Mouse (Mus musculus): ENCODE results near the gene Pde8a. TPM values are rescaled to one million over a fixed set of nuclear protein-coding genes. Genes with fewer than 3 reads are reported as not detected.

Pde8a gene
- polyA plus RNA-seq, 1 experiment from 2014 or later, result 2.3 TPM

GRCm38 (mm10) chr7:81344544-81345446 lies 131.4 kb downstream of the Pde8a start, which contains the start of gene Rps17:
Rps17 (minus strand) TSS chr7:81345254.
- H3K9ac ChIP-seq, result peak within 1 kb of the TSS; percentile 96
- H3K4me2 ChIP-seq, result peak within 1 kb of the TSS; percentile 87
- H3K4me3 ChIP-seq, result peak within 1 kb of the TSS; percentile 92
- H3K36me3 ChIP-seq (replicated peaks), result peaks cover 17% of the 10 kb centered on the region; the same call in 1 of the 2 replicates
- peaks cover 29% of the 10 kb centered on the region for H3K4me1 ChIP-seq
- peak; percentile 92 for ATAC-seq (replicated peaks)
- H3K9me3 ChIP-seq, result no peaks in the 10 kb centered on the region
- peak within 1 kb of the TSS; percentile 86 for H3K27ac ChIP-seq
- under 1% methylated on average over 84 of the region's 85 CpGs for WGBS
- no peaks in the 10 kb centered on the region for H3K27me3 ChIP-seq (replicated peaks)

- Histone ChIP-seq H3K27ac (peak overlapping the region; percentile 24), H3K9ac (peak overlapping the region; percentile 41), H3K27me3 (replicated peaks) (no peaks in the 10 kb centered on the region), H3K36me3 (replicated peaks) (peaks cover 9% of the 10 kb centered on the region; the same call in 1 of the 2 replicates), H3K4me3 (peak overlapping the region; percentile 92), H3K4me2 (peak overlapping the region; percentile 45), H3K9me3 (no peaks in the 10 kb centered on the region), H3K4me1 (peaks cover 29% of the 10 kb centered on the region)
- 0 out of 2 replicates have a peak, but pooled peaks have one; percentile 10 for ATAC-seq (replicated peaks)
- WGBS, result 62% methylated on average over 15 of the region's 15 CpGs
Measured at GRCm38 (mm10) chr7:81345447-81346170, 132.2 kb downstream of the Pde8a start.

DNA sequence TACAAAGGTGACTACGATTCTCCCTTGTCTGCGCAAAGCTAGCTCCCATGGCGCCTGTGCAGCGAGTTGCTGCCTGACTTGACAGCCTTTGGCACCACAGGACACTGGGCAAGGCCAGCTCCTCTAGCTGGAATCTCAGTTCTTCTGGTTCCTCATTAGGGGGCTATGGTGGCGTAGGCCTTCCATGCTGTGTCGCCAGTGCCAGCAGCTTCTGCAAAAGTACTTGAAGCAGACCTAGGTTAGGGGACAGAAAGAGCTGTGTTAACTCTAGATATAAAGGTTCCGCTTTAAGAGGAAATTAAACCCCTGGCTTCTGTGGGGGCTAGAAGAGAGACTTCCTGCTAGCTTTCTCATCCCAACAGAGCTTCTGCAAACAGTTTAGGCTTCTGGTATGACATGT lies 134.8 kb downstream of the Pde8a start:
- Histone ChIP-seq H3K27me3 (replicated peaks) (no peaks in the 10 kb centered on the region), H3K9ac (no peak overlapping the region), H3K4me1 (peaks cover 13% of the 10 kb centered on the region), H3K36me3 (replicated peaks) (peaks cover 1% of the 10 kb centered on the region; the same call in 1 of the 2 replicates), H3K4me3 (no peak overlapping the region), H3K4me2 (no peak overlapping the region), H3K27ac (no peak overlapping the region), H3K9me3 (no peaks in the 10 kb centered on the region)
- whole genome bisulfite sequencing, result 61% methylated on average over 7 of the region's 7 CpGs
- ATAC-seq (replicated peaks), result no peak

GRCm38 (mm10) chr7:81351826-81352225 lies 138.4 kb downstream of the Pde8a start:
- 84% methylated on average over 4 of the region's 4 CpGs for WGBS
- H3K27ac ChIP-seq, result no peak overlapping the region
- H3K4me2 ChIP-seq, result no peak overlapping the region
- no peaks in the 10 kb centered on the region for H3K4me1 ChIP-seq
- no peak overlapping the region for H3K9ac ChIP-seq
- no peaks in the 10 kb centered on the region for H3K27me3 ChIP-seq (replicated peaks)
- H3K36me3 ChIP-seq (replicated peaks), result no peaks in the 10 kb centered on the region
- no peaks in the 10 kb centered on the region for H3K9me3 ChIP-seq
- ATAC-seq (replicated peaks), result no peak
- H3K4me3 ChIP-seq, result no peak overlapping the region

GRCm38 (mm10) chr7:81355746-81356145 lies 142.3 kb downstream of the Pde8a start:
- Histone ChIP-seq H3K4me3 (no peak overlapping the region), H3K36me3 (replicated peaks) (no peaks in the 10 kb centered on the region), H3K9ac (no peak overlapping the region), H3K27me3 (replicated peaks) (no peaks in the 10 kb centered on the region), H3K4me1 (no peaks in the 10 kb centered on the region), H3K27ac (no peak overlapping the region), H3K4me2 (no peak overlapping the region), H3K9me3 (no peaks in the 10 kb centered on the region)
- ATAC-seq (replicated peaks), result no peak
- 84% methylated on average over 7 of the region's 7 CpGs for WGBS

DNA sequence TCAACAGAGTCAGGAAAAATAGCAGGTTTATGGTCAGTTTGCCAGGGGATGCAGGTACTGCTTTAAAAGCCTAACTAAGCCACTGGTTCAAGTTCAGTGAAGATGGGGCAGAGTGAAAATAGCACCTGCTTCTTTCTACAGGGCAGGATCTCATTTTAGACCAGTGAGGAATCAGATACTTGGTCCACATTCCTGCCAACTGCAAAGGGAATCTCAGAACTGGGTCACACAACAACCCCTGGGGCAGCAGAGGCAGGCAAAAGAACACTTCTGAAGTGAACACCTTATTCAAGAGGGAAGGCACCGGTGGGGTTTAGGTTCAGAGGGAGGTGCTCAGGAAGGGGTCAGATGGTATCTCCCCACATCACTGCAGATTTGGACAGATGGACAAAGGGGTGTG lies 143.0 kb downstream of the Pde8a start:
- H3K27me3 ChIP-seq (replicated peaks), result no peaks in the 10 kb centered on the region
- H3K9ac ChIP-seq, result no peak overlapping the region
- H3K4me1 ChIP-seq, result no peaks in the 10 kb centered on the region
- no peak overlapping the region for H3K4me3 ChIP-seq
- no peaks in the 10 kb centered on the region for H3K9me3 ChIP-seq
- H3K36me3 ChIP-seq (replicated peaks), result no peaks in the 10 kb centered on the region
- no peak overlapping the region for H3K4me2 ChIP-seq
- H3K27ac ChIP-seq, result no peak overlapping the region
- no peak for ATAC-seq (replicated peaks)
- 96% methylated on average over 1 of the region's 1 CpGs for WGBS

- no peak overlapping the region for H3K9ac ChIP-seq
- H3K4me3 ChIP-seq, result no peak overlapping the region
- no peak overlapping the region for H3K4me2 ChIP-seq
- H3K27me3 ChIP-seq (replicated peaks), result no peaks in the 10 kb centered on the region
- WGBS, result 85% methylated on average over 7 of the region's 7 CpGs
- ATAC-seq (replicated peaks), result no peak
- H3K9me3 ChIP-seq, result no peaks in the 10 kb centered on the region
- no peak overlapping the region for H3K27ac ChIP-seq
- no peaks in the 10 kb centered on the region for H3K4me1 ChIP-seq
- no peaks in the 10 kb centered on the region for H3K36me3 ChIP-seq (replicated peaks)
Measured at GRCm38 (mm10) chr7:81356975-81357374, 143.6 kb downstream of the Pde8a start.

DNA sequence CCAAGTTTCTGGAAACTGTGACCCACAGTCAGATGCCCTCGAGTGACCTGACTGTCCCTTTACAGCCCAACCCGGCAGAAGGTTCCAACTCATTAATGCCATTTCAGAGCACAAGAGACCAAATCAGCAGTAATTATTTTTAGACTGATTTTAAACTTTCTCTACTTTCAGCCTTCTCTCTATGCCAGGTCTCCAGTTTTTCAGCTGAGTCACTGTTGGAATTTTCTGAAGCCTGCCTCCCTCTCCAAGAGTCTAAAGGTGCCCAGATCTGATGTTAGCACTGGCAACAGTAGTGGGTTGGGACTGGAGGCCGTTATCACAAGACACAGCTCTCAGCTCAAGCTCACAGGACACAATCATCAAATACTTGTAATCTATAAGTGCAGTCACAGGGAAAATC lies 154.6 kb downstream of the Pde8a start:
- Histone ChIP-seq H3K4me2 (no peak overlapping the region), H3K9ac (no peak overlapping the region), H3K4me3 (no peak overlapping the region), H3K27me3 (replicated peaks) (no peaks in the 10 kb centered on the region), H3K9me3 (no peaks in the 10 kb centered on the region), H3K4me1 (peaks cover 12% of the 10 kb centered on the region), H3K36me3 (replicated peaks) (no peaks in the 10 kb centered on the region), H3K27ac (no peak overlapping the region)
- 72% methylated on average over 3 of the region's 3 CpGs for WGBS
- no peak for ATAC-seq (replicated peaks)

GRCm38 (mm10) chr7:81369724-81370123 lies 156.3 kb downstream of the Pde8a start:
- WGBS, result 71% methylated on average over 3 of the region's 3 CpGs

DNA sequence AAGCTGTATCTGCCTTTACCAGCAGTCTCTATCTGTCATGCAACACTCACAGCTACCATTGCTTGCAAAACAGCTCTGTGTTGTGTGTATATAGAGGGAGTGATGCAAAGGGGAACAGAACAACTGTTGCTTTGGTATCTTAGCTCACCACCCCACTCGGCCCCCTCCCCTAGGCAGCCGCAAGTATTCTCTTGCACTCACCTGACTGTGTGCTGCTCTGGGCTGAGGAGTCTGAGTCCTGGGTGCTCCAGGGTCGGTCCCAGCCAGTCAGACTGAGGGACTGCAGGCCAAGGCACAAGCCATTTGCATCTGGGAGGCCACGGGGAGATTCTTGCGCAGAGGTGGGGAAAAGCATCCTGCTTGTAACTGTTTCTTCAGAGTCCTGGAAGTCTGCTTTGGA lies 158.4 kb downstream of the Pde8a start:
- Histone ChIP-seq H3K27me3 (replicated peaks) (no peaks in the 10 kb centered on the region), H3K9me3 (no peaks in the 10 kb centered on the region), H3K4me3 (peak overlapping the region; percentile 34), H3K4me2 (peak overlapping the region; percentile 71), H3K4me1 (peaks cover 12% of the 10 kb centered on the region), H3K36me3 (replicated peaks) (no peaks in the 10 kb centered on the region), H3K27ac (no peak overlapping the region), H3K9ac (peak overlapping the region; percentile 47; the same call in 1 of the 2 replicates)
- peak; percentile 79 for ATAC-seq (replicated peaks)
- WGBS, result 19% methylated on average over 5 of the region's 5 CpGs

More at GRCm38 (mm10) chr7:81369724-81370123, 156.3 kb downstream of the Pde8a start:
- H3K9me3 ChIP-seq, result no peaks in the 10 kb centered on the region
- no peak overlapping the region for H3K4me3 ChIP-seq
- H3K4me2 ChIP-seq, result no peak overlapping the region
- H3K27me3 ChIP-seq (replicated peaks), result no peaks in the 10 kb centered on the region
- H3K36me3 ChIP-seq (replicated peaks), result no peaks in the 10 kb centered on the region
- peaks cover 12% of the 10 kb centered on the region for H3K4me1 ChIP-seq
- H3K9ac ChIP-seq, result no peak overlapping the region
- no peak for ATAC-seq (replicated peaks)
- no peak overlapping the region for H3K27ac ChIP-seq

DNA sequence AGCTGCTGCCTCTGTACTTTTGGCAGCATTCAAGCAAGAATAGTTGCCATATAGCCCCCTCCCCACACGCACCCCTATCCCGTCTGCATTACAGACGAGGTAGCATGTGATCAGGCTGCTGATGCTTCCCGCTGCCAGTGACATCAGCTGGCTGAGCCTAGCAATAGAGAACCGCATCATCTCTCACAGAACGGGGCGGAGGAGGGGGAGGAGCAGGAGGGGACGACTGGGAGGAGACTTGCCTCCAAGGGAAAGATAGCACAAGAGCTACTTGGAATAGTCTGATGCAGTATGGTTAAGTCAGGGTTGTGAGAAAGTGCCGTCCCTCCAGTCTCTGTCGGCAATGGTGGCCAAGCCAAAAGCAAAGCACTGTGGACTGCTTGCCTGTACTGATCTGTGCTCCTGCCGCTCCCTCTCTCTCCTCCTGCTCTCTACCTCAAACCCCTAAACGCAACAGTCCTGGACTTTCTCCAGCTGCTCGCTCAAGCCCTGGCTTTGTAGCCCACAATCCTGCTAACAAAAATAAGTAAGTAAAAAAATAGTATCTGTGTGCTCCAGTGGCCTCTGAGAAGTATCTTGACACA lies 159.0 kb downstream of the Pde8a start:
- no peaks in the 10 kb centered on the region for H3K27me3 ChIP-seq (replicated peaks)
- 3% methylated on average over 13 of the region's 13 CpGs for WGBS
- H3K27ac ChIP-seq, result 0 out of 2 replicates have a peak overlapping the region, but pooled peaks have one; percentile 21
- no peaks in the 10 kb centered on the region for H3K36me3 ChIP-seq (replicated peaks)
- H3K9me3 ChIP-seq, result no peaks in the 10 kb centered on the region
- H3K4me3 ChIP-seq, result peak overlapping the region; percentile 34
- H3K9ac ChIP-seq, result peak overlapping the region; percentile 47
- peak overlapping the region; percentile 71 for H3K4me2 ChIP-seq
- H3K4me1 ChIP-seq, result peaks cover 12% of the 10 kb centered on the region
- peak; percentile 98 for ATAC-seq (replicated peaks)

- Histone ChIP-seq H3K36me3 (replicated peaks) (no peaks in the 10 kb centered on the region), H3K4me2 (no peak overlapping the region), H3K9me3 (no peaks in the 10 kb centered on the region), H3K27ac (no peak overlapping the region), H3K4me1 (no peaks in the 10 kb centered on the region), H3K27me3 (replicated peaks) (no peaks in the 10 kb centered on the region), H3K4me3 (no peak overlapping the region), H3K9ac (no peak overlapping the region)
- ATAC-seq (replicated peaks), result no peak
- 81% methylated on average over 1 of the region's 1 CpGs for WGBS
Measured at GRCm38 (mm10) chr7:81379363-81379762, 166.0 kb downstream of the Pde8a start.
